Mouse (Mus musculus) central nervous system, embryonic 11.5 days (tissue): ENCODE data around the gene 1700029H14Rik. TPM values are rescaled to one million over a fixed set of nuclear protein-coding genes. Genes with fewer than 3 reads are reported as not detected.

Experiments
- polyA plus RNA-seq: library from polyadenylated mRNA; depleted of rRNA; stranded (reverse); fragments of >200 nt; gene quantifications from 2 replicates; pipeline ENCODE4 v1.2.3, GENCODE M21; 2012; rRNA removed

1700029H14Rik gene
- polyA plus RNA-seq, result not detected in 2 replicates

DNA sequence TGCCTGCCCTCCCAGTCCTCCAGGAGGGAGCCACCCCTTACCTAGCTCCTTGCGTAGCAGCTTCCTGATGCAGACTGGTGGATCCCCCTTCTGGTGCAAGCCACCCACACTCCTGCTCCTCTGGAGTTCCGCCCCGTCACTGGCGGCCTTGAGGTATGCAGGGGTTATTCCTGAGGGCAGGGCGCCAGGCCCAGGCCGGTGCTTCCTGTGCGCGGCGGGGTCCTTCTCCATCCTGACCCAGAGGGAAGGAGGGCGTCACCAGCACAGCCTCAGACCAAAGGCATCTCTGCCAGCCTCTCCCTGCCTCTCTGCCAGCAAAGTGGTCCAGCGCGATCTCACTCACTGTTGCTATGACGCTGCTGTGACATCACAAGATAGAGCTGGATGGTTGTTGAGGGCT lies at the start of gene 1700029H14Rik:
1700029H14Rik (minus strand) TSS at position 344 of the 400 bp plus-strand sequence.

Other genes starting within 250 kb of the 1700029H14Rik start
- 250 and 294 TPM in 2 replicates for gene Tfdp1, start 223.7 kb downstream of the 1700029H14Rik start, polyA plus RNA-seq
- gene Atp4b, start 165.6 kb downstream of the 1700029H14Rik start, polyA plus RNA-seq, result not detected in 2 replicates
- gene Grk1, start 157.4 kb downstream of the 1700029H14Rik start, polyA plus RNA-seq, result 0.08 and 0.10 TPM in 2 replicates
- gene Tmem255b, start 127.3 kb downstream of the 1700029H14Rik start, polyA plus RNA-seq, result 0.08 and 0.37 TPM in 2 replicates
- gene Gas6, start 68.0 kb downstream of the 1700029H14Rik start, polyA plus RNA-seq, result 12.3 and 12.8 TPM in 2 replicates
- 18.8 and 23.7 TPM in 2 replicates for gene Rasa3, start 115.1 kb upstream of the 1700029H14Rik start, polyA plus RNA-seq
- gene Cfap97d2, start 143.4 kb upstream of the 1700029H14Rik start, polyA plus RNA-seq, result 1.4 and 1.7 TPM in 2 replicates
- 163 and 172 TPM in 2 replicates for gene Cdc16, start 195.2 kb upstream of the 1700029H14Rik start, polyA plus RNA-seq
- 30.9 and 68.3 TPM in 2 replicates for gene Upf3a, start 223.2 kb upstream of the 1700029H14Rik start, polyA plus RNA-seq